Mouse (Mus musculus) brain, embryonic 18.5 days (tissue): ENCODE data around the gene Nwd1.

Experiments
- DNase-seq: peaks from one replicate; pipeline ENCODE4 v3.0.0-alpha.2; 2012; ENCODE audit warnings: low read depth, low spot score

Nwd1 gene

GRCm38 (mm10) chr8:72698349-72698926 is 51.9 kb downstream of the Nwd1 start:
- no peak for DNase-seq

- no peak for DNase-seq
These were observed 66.1 kb downstream of the Nwd1 start for GRCm38 (mm10) chr8:72712569-72712968.

GRCm38 (mm10) chr8:72716594-72716993 is 70.1 kb downstream of the Nwd1 start:
- DNase-seq, result no peak

- no peak for DNase-seq
These were observed 74.0 kb downstream of the Nwd1 start for GRCm38 (mm10) chr8:72720541-72720940.

GRCm38 (mm10) chr8:72722769-72723650 is 76.5 kb downstream of the Nwd1 start, which contains the start of gene Sin3b:
Gene Sin3b (plus strand): TSS chr8:72723285.
- DNase-seq, result peak; percentile 71

GRCm38 (mm10) chr8:72723651-72724001 is 77.1 kb downstream of the Nwd1 start:
- DNase-seq, result no peak

GRCm38 (mm10) chr8:72728636-72729035 is 82.1 kb downstream of the Nwd1 start:
- no peak for DNase-seq

GRCm38 (mm10) chr8:72735001-72735400 is 88.5 kb downstream of the Nwd1 start:
- DNase-seq, result no peak

- no peak for DNase-seq
These were observed 90.4 kb downstream of the Nwd1 start for GRCm38 (mm10) chr8:72736868-72737267.

GRCm38 (mm10) chr8:72746061-72746460 is 99.5 kb downstream of the Nwd1 start:
- no peak for DNase-seq

GRCm38 (mm10) chr8:72749846-72750245 is 103.3 kb downstream of the Nwd1 start:
- no peak for DNase-seq

- DNase-seq, result no peak
These were observed 103.8 kb downstream of the Nwd1 start for GRCm38 (mm10) chr8:72750266-72750665.

GRCm38 (mm10) chr8:72751126-72751525 is 104.6 kb downstream of the Nwd1 start:
- DNase-seq, result no peak

- no peak for DNase-seq
These were observed 105.8 kb downstream of the Nwd1 start for GRCm38 (mm10) chr8:72752289-72752688.

- no peak for DNase-seq
These were observed 106.7 kb downstream of the Nwd1 start for GRCm38 (mm10) chr8:72753165-72753564.

- no peak for DNase-seq
These were observed 107.3 kb downstream of the Nwd1 start for GRCm38 (mm10) chr8:72753781-72754180.

- no peak for DNase-seq
These were observed 109.5 kb downstream of the Nwd1 start for GRCm38 (mm10) chr8:72756031-72756430.

- no peak for DNase-seq
These were observed 110.4 kb downstream of the Nwd1 start for GRCm38 (mm10) chr8:72756771-72757390.

- DNase-seq, result no peak
These were observed 111.1 kb downstream of the Nwd1 start for GRCm38 (mm10) chr8:72757426-72758195.

- no peak for DNase-seq
These were observed 111.8 kb downstream of the Nwd1 start for GRCm38 (mm10) chr8:72758310-72758709.

GRCm38 (mm10) chr8:72760216-72760615 is 113.7 kb downstream of the Nwd1 start:
- DNase-seq, result no peak
